Mouse (Mus musculus): ENCODE measurements around the gene Sult2b1.

- no peak for TF ChIP-seq CTCF (conservative IDR thresholded peaks at IDR 0.05 in 1 of 2, IDR thresholded peaks at IDR 0.05 in 1 of 2; ENCODE audit: low read depth in 2 of 2, low read length in 2 of 2)
- no peak for TF ChIP-seq MYC (IDR thresholded peaks at IDR 0.05; ENCODE audit: low read depth, low read length)
- no peak for TF ChIP-seq EP300 (IDR thresholded peaks at IDR 0.05; ENCODE audit: low read length)
- TF ChIP-seq MAX (IDR thresholded peaks at IDR 0.05; ENCODE audit: low read length), result no peak
- no peak for TF ChIP-seq TCF12 (IDR thresholded peaks at IDR 0.05; ENCODE audit: low read depth, low read length)
- TF ChIP-seq USF2 (conservative IDR thresholded peaks at IDR 0.05; ENCODE audit: low read depth, low read length), result no peak
Observed at GRCm38 (mm10) chr7:45794971-45795370, 10.5 kb upstream of the Sult2b1 start.

All from CH12.LX (cell line).